Mouse (Mus musculus) gastrocnemius, postnatal 10 days (tissue): ENCODE measurements around the gene Get4. TPM values are rescaled to one million over a fixed set of nuclear protein-coding genes. Genes with fewer than 3 reads are reported as not detected.

ENCODE experiments used
- DNase-seq: peaks from one replicate; pipeline ENCODE4 v3.0.0; 2021; ENCODE audit warnings: mixed read lengths
- long read RNA-seq, 2 experiments: library from polyadenylated mRNA; stranded (forward); transcript quantifications; one replicate each; pipeline ENCODE4 v2.0.0; 2021
- total RNA-seq, 2 experiments: library from RNA; stranded (reverse); gene quantifications; 2 replicates each; pipeline ENCODE4 v1.2.3; 2021

The Get4 gene
- total RNA-seq = 10 to 100 TPM; 48.4 to 55.6 TPM
- long read RNA-seq, experiment 1, transcript Get4-201 (9 exons, 2,107 nt) = major isoform, 91 of 118 reads
- long read RNA-seq, experiment 1, partial matches to known transcripts = 8 of 118 reads
- long read RNA-seq, experiment 1, other reads (novel, unspliced or antisense) = 18 of 118 reads
- long read RNA-seq, experiment 2, transcript Get4-201 (9 exons, 2,107 nt) = major isoform, 85 of 101 reads
- long read RNA-seq, experiment 2, partial matches to known transcripts = 0 of 101 reads
- long read RNA-seq, experiment 2, other reads (novel, unspliced or antisense) = 14 of 101 reads

- peak; percentile 98 for DNase-seq
These were observed at the start of gene Get4 for GRCm38 (mm10) chr5:139252081-139252909. Gene Get4, plus strand, starts transcription at chr5:139252324.

- DNase-seq = no peak
These were observed 48.8 kb upstream of the Get4 start for GRCm38 (mm10) chr5:139203312-139203711.

- peak; percentile 46 for DNase-seq
These were observed 46.0 kb upstream of the Get4 start for GRCm38 (mm10) chr5:139206081-139206480.

GRCm38 (mm10) chr5:139206525-139206924 lies 45.6 kb upstream of the Get4 start:
- no peak for DNase-seq

- DNase-seq = no peak
These were observed 43.9 kb upstream of the Get4 start for GRCm38 (mm10) chr5:139208183-139208582.

GRCm38 (mm10) chr5:139208871-139209684 lies 43.0 kb upstream of the Get4 start:
- no peak for DNase-seq

GRCm38 (mm10) chr5:139209685-139210026 lies 42.5 kb upstream of the Get4 start:
- no peak for DNase-seq

GRCm38 (mm10) chr5:139211737-139212385 lies 40.3 kb upstream of the Get4 start:
- no peak for DNase-seq

- no peak for DNase-seq
These were observed 37.8 kb upstream of the Get4 start for GRCm38 (mm10) chr5:139214298-139214697.

GRCm38 (mm10) chr5:139215184-139215583 lies 36.9 kb upstream of the Get4 start:
- DNase-seq = no peak

- DNase-seq = no peak
These were observed 36.0 kb upstream of the Get4 start for GRCm38 (mm10) chr5:139216121-139216520.

- no peak for DNase-seq
These were observed 35.4 kb upstream of the Get4 start for GRCm38 (mm10) chr5:139216774-139217173.

- no peak for DNase-seq
These were observed 32.1 kb upstream of the Get4 start for GRCm38 (mm10) chr5:139220006-139220515.

GRCm38 (mm10) chr5:139220610-139221009 lies 31.5 kb upstream of the Get4 start:
- DNase-seq = no peak

GRCm38 (mm10) chr5:139223331-139223730 lies 28.8 kb upstream of the Get4 start:
- no peak for DNase-seq

GRCm38 (mm10) chr5:139227236-139227635 lies 24.9 kb upstream of the Get4 start:
- DNase-seq = no peak

GRCm38 (mm10) chr5:139227645-139228044 lies 24.5 kb upstream of the Get4 start:
- no peak for DNase-seq

- no peak for DNase-seq
These were observed 23.8 kb upstream of the Get4 start for GRCm38 (mm10) chr5:139228318-139228717.

GRCm38 (mm10) chr5:139229716-139230115 lies 22.4 kb upstream of the Get4 start:
- no peak for DNase-seq

GRCm38 (mm10) chr5:139232083-139232482 lies 20.0 kb upstream of the Get4 start:
- no peak for DNase-seq

- DNase-seq = no peak
These were observed 17.7 kb upstream of the Get4 start for GRCm38 (mm10) chr5:139234423-139234822.

GRCm38 (mm10) chr5:139237436-139237835 lies 14.7 kb upstream of the Get4 start:
- no peak for DNase-seq
